Mouse (Mus musculus) hindbrain, embryonic 10.5 days (tissue): ENCODE measurements around the gene Tfb1m. TPM values are rescaled to one million over a fixed set of nuclear protein-coding genes. Genes with fewer than 3 reads are reported as not detected.

Source experiments
- DNase-seq: peaks from one replicate; pipeline ENCODE4 v3.0.0-alpha.2; 2017; ENCODE audit warnings: low spot score
- H3K27ac ChIP-seq: fragments of 300-500 bp; sonication (generic); 2 replicates; pipeline ENCODE4 v1.5.1; 2016; ENCODE audit warnings: mild to moderate bottlenecking, moderate library complexity
- H3K27me3 ChIP-seq: fragments of 300-500 bp; sonication (generic); 2 replicates; pipeline ENCODE4 v1.6.1; 2016; ENCODE audit warnings: mild to moderate bottlenecking; ENCODE audit not compliant: poor library complexity, insufficient read depth, severe bottlenecking
- H3K36me3 ChIP-seq: fragments of 300-500 bp; sonication (generic); 2 replicates; pipeline ENCODE4 v1.6.1; 2016; ENCODE audit warnings: mild to moderate bottlenecking, moderate library complexity
- H3K4me1 ChIP-seq: fragments of 300-500 bp; sonication (generic); replicated peaks from 2 replicates; pipeline ENCODE4 v1.6.1; 2016; ENCODE audit warnings: mild to moderate bottlenecking
- H3K4me3 ChIP-seq: fragments of 300-500 bp; sonication (generic); 2 replicates; pipeline ENCODE4 v1.5.1; 2016; ENCODE audit warnings: mild to moderate bottlenecking, moderate library complexity
- H3K9me3 ChIP-seq: fragments of 300-500 bp; sonication (generic); 2 replicates; pipeline ENCODE4 v1.6.1; 2016; ENCODE audit warnings: mild to moderate bottlenecking, moderate library complexity
- WGBS: fragments of 180-500 bp; shearing (Covaris S2); methylation state at CpG from one replicate; pipeline ENCODE4 v1.1.7; 2016; 5-methylcytosine and 5-hydroxymethylcytosine counted together
- polyA plus RNA-seq: library from polyadenylated mRNA; unstranded; fragments of >200 nt; fragmentation: Nextera tagmentation; extraction: Ambion mirVana; gene quantifications from 2 replicates; pipeline ENCODE4 v1.2.1, GENCODE M21; 2016

The Tfb1m gene
- polyA plus RNA-seq, 1 experiment from 2014 or later, result 17.5 TPM

DNA sequence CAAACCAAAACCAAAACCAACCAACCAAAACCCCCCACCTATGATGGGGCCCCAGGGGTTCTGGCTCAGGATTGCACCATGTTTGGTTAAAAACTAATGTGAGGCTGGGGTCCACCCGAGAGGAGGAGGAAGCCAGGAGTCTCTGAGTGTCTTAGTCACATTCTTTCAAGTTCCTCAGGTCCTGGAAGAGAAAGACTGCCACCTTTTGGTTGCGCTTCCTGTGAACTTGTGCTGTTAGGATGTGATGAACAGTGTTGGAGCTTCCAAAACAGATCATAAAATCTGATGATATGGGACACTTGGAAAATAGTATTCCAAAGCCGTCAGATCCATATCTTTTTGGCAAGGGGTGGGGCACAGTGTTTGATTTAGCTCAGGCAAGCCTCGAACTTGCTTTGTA is 56.6 kb downstream of the Tfb1m start:
- Histone ChIP-seq H3K9me3 (no peaks in the 10 kb centered on the region), H3K4me3 (no peak overlapping the region), H3K27ac (no peak overlapping the region), H3K36me3 (no peaks in the 10 kb centered on the region), H3K27me3 (no peaks in the 10 kb centered on the region), H3K4me1 (no peaks in the 10 kb centered on the region)
- DNase-seq, result no peak
- WGBS, result 84% methylated on average over 4 of the region's 4 CpGs

DNA sequence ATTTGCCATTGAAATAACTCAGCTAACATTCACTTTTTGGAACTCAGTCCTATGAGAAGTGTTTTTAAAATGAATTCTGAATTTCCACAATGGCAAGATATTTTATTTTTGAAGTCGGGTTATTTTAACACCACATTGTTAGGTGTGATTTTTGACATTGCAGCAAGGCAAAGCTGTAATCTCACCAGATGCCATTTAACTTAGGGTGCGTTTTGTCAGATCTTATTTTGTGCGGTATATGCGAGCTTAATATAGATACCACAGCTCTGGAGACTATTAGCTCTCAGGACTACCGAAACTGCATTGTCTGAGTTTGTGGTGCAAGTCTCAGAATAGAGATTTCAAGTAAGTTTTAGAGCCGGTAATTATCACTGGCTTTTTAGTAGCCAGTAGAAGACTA is 57.5 kb downstream of the Tfb1m start:
- DNase-seq, result no peak
- Histone ChIP-seq H3K4me1 (no peaks in the 10 kb centered on the region), H3K27me3 (no peaks in the 10 kb centered on the region), H3K4me3 (no peak overlapping the region), H3K27ac (no peak overlapping the region), H3K36me3 (no peaks in the 10 kb centered on the region), H3K9me3 (no peaks in the 10 kb centered on the region)
- WGBS, result 92% methylated on average over 6 of the region's 6 CpGs

DNA sequence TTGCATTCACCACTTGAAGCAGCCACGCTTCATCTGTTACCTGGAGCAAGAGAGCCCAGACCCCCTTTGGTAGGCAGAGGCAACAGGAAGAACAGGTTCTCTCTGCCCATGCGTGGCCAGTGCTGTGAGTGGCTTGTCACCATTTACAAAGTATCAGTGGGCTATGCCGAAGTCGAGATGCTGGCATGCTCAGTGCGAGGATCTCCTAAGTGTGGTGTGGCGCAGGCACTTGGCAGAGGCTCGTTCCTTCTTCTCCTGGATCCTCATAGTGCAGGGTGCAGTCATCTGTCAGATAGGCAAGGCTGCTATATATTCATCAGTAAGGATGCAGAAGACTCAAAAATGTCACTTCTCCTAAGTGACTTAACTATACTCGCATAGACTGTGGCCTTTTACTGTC is 58.1 kb downstream of the Tfb1m start:
- H3K4me1 ChIP-seq, result no peaks in the 10 kb centered on the region

DNA sequence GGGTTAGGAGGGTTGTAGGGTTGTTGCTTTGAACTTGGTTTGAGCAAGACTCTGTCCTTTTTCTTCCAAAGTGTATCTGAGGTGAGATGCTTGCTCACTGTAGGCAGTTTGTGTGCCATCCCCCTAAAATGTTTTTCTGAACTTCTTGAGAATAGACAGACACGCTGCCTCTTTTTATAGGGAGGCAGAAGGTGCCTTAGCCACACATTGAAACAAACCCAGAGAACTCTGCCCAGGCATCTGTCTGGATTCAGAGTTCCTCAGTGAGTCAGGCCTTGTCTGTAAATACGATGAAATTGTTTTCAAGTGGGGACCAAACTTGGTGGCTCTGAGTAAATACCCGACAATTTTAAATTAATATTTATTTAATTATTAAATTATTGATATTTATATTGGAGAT is 59.0 kb downstream of the Tfb1m start:
- no peak overlapping the region for H3K27ac ChIP-seq
- no peaks in the 10 kb centered on the region for H3K9me3 ChIP-seq
- no peaks in the 10 kb centered on the region for H3K27me3 ChIP-seq
- WGBS, result 93% methylated on average over 3 of the region's 3 CpGs
- H3K4me3 ChIP-seq, result no peak overlapping the region
- no peaks in the 10 kb centered on the region for H3K36me3 ChIP-seq
- no peak for DNase-seq
- no peaks in the 10 kb centered on the region for H3K4me1 ChIP-seq

More for the DNA sequence above, 58.1 kb downstream of the Tfb1m start:
- H3K27ac ChIP-seq, result no peak overlapping the region
- WGBS, result 94% methylated on average over 8 of the region's 8 CpGs
- H3K27me3 ChIP-seq, result no peaks in the 10 kb centered on the region
- H3K9me3 ChIP-seq, result no peaks in the 10 kb centered on the region
- DNase-seq, result no peak
- H3K36me3 ChIP-seq, result no peaks in the 10 kb centered on the region
- no peak overlapping the region for H3K4me3 ChIP-seq

GRCm38 (mm10) chr17:3498086-3498485 is 59.5 kb downstream of the Tfb1m start:
- Histone ChIP-seq H3K27ac (no peak overlapping the region), H3K4me1 (no peaks in the 10 kb centered on the region), H3K9me3 (no peaks in the 10 kb centered on the region), H3K36me3 (no peaks in the 10 kb centered on the region), H3K4me3 (no peak overlapping the region), H3K27me3 (no peaks in the 10 kb centered on the region)
- DNase-seq, result peak; percentile 57
- WGBS, result 30% methylated on average over 3 of the region's 3 CpGs

DNA sequence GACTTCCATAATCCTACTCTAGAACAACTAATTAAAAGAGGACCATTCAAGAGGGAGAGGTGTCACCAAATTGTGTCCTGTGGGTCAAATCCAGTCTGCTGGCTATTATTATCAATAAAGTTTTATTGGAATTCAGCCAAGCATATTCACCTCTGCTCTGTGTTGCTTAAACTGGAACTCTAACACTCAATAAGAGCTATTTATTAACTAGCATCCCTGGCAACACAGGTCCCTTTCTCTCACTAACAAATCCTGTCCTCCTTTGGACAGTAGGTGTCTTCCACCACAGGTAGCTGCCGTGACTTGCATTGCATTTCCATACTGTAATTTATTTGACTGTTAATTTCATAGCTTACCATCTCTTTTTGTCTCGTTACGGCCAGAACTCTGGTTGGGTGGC is 61.5 kb downstream of the Tfb1m start:
- H3K9me3 ChIP-seq, result no peaks in the 10 kb centered on the region
- no peak overlapping the region for H3K4me3 ChIP-seq
- no peaks in the 10 kb centered on the region for H3K27me3 ChIP-seq
- no peaks in the 10 kb centered on the region for H3K4me1 ChIP-seq
- H3K27ac ChIP-seq, result no peak overlapping the region
- no peak for DNase-seq
- no peaks in the 10 kb centered on the region for H3K36me3 ChIP-seq
- 91% methylated on average over 3 of the region's 3 CpGs for WGBS

GRCm38 (mm10) chr17:3495576-3495975 is 62.0 kb downstream of the Tfb1m start:
- Histone ChIP-seq H3K36me3 (no peaks in the 10 kb centered on the region), H3K27ac (no peak overlapping the region), H3K4me3 (no peak overlapping the region), H3K4me1 (no peaks in the 10 kb centered on the region), H3K9me3 (no peaks in the 10 kb centered on the region), H3K27me3 (no peaks in the 10 kb centered on the region)
- no peak for DNase-seq
- WGBS, result 78% methylated on average over 2 of the region's 2 CpGs

DNA sequence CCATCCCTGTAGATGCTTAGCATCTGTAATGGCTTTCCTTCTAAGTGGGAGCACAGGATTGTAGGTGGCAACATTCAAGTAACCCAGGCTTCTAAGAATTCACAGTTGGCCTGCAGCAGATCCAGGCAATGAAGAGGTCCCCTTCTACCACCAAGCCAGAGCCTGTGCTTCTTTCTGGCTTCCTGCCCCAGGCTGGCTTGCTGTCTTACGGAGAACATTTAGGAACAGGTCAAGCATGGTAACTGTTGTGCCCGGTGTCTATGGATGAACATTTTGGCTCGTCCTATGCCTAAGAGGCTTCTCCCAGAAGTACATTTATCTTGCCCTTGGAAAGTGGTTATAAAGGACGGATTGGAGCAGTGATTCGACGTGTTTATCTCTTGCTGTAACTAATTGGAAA is 65.9 kb downstream of the Tfb1m start:
- Histone ChIP-seq H3K4me3 (no peak overlapping the region), H3K27ac (no peak overlapping the region), H3K36me3 (no peaks in the 10 kb centered on the region), H3K27me3 (no peaks in the 10 kb centered on the region), H3K4me1 (no peaks in the 10 kb centered on the region), H3K9me3 (no peaks in the 10 kb centered on the region)
- DNase-seq, result no peak
- WGBS, result 92% methylated on average over 6 of the region's 6 CpGs

GRCm38 (mm10) chr17:3491065-3491464 is 66.5 kb downstream of the Tfb1m start:
- Histone ChIP-seq H3K27ac (no peak overlapping the region), H3K4me3 (no peak overlapping the region), H3K9me3 (no peaks in the 10 kb centered on the region), H3K27me3 (no peaks in the 10 kb centered on the region), H3K36me3 (no peaks in the 10 kb centered on the region), H3K4me1 (no peaks in the 10 kb centered on the region)
- WGBS, result 62% methylated on average over 5 of the region's 5 CpGs
- DNase-seq, result no peak

- DNase-seq, result no peak
- H3K27ac ChIP-seq, result no peak overlapping the region
- no peak overlapping the region for H3K4me3 ChIP-seq
- no peaks in the 10 kb centered on the region for H3K9me3 ChIP-seq
- no peaks in the 10 kb centered on the region for H3K4me1 ChIP-seq
- no peaks in the 10 kb centered on the region for H3K27me3 ChIP-seq
- 85% methylated on average over 11 of the region's 11 CpGs for WGBS
- no peaks in the 10 kb centered on the region for H3K36me3 ChIP-seq
Observed at GRCm38 (mm10) chr17:3490216-3490895, 67.2 kb downstream of the Tfb1m start.

DNA sequence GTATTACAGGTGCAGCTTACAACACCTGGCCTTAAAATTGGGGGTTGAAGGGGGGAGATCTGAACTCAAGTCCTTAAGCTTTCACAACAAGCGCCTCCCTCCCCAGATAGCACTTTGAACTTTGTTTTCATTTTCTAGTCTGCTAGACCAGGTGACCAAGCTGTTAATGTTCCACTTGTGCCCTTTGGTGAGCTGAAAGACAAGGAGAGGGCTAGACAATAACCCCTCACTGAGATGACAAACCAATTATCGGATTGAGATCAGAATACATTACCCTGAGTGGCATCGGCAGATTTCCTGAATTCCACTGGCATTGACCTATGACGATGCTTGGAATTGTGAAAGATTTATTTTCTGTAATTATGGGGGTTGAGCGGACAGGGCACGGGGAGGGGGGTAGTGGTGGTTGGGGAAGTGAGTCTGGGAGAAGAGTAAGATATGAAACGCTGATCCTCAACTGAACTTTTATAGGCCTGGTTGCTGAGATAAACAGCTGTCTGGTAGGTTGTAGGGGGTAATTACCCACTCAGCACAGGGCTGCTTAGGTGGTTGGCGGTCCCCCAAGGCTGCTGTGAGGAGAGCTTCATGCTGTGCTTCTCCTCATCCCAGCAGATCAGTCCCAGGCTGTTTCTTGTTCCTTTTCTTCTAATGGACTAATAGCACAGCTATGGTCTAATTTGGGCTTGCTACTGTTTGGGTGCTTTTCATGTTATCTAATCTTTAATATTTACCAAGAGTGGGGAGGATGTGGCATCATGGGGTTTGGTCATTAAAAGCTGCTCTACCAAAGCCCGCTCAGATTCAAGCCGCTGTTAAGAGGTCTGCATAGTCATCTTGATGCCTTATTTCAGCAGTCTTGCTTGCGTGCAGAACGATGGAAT is 69.6 kb downstream of the Tfb1m start:
- H3K4me3 ChIP-seq, result no peak overlapping the region
- DNase-seq, result no peak
- no peaks in the 10 kb centered on the region for H3K4me1 ChIP-seq
- no peaks in the 10 kb centered on the region for H3K36me3 ChIP-seq
- no peaks in the 10 kb centered on the region for H3K27me3 ChIP-seq
- H3K9me3 ChIP-seq, result no peaks in the 10 kb centered on the region
- 86% methylated on average over 12 of the region's 12 CpGs for WGBS
- no peak overlapping the region for H3K27ac ChIP-seq

DNA sequence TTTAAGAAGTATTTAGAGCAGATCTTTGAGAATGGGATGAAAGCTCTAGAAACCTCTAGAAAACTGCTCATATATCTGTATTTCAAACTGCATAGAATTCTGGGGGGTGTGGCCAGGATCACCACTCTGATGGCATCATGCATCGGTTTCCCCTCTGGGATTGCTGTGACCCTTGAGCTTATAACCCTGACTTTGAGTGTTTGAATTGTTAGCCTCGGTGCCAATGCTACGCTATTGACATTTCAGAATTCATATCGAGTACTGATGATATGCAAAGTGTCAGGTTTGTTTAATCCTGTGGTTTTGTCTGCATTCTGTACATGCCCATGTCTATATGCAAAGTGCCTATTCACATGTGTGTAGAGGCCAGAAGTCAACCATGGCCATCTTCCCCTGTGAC is 70.4 kb downstream of the Tfb1m start:
- 91% methylated on average over 4 of the region's 4 CpGs for WGBS
- DNase-seq, result no peak
- no peak overlapping the region for H3K27ac ChIP-seq
- H3K4me1 ChIP-seq, result no peaks in the 10 kb centered on the region
- H3K27me3 ChIP-seq, result no peaks in the 10 kb centered on the region
- no peak overlapping the region for H3K4me3 ChIP-seq
- H3K36me3 ChIP-seq, result no peaks in the 10 kb centered on the region
- no peaks in the 10 kb centered on the region for H3K9me3 ChIP-seq

DNA sequence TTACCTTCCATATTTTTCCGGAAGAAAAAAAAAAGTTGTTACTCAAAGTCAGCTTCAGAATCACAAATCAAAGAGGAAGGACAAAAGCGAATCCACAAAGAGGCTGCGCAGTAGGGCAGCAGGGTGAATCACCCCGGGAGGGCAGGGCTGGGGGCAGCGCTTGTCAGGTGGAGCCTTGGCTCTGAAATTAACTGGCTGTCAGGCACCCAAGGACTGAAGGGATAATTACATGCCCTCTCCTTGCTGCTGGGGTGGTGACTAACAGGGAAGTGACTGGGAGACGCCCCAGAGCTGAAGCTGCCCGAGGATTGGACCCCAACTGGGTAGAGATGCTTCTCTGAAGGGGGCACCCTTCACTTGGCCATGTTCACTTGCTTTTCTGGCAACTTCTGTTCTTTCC is 71.7 kb downstream of the Tfb1m start:
- H3K36me3 ChIP-seq, result no peaks in the 10 kb centered on the region
- DNase-seq, result no peak
- no peaks in the 10 kb centered on the region for H3K9me3 ChIP-seq
- 0 out of 2 replicates have a peak, but pooled peaks cover 3% of the 10 kb centered on the region for H3K4me1 ChIP-seq
- no peaks in the 10 kb centered on the region for H3K27me3 ChIP-seq
- H3K4me3 ChIP-seq, result no peak overlapping the region
- no peak overlapping the region for H3K27ac ChIP-seq
- 65% methylated on average over 7 of the region's 7 CpGs for WGBS
